In the genomic region with DNA sequence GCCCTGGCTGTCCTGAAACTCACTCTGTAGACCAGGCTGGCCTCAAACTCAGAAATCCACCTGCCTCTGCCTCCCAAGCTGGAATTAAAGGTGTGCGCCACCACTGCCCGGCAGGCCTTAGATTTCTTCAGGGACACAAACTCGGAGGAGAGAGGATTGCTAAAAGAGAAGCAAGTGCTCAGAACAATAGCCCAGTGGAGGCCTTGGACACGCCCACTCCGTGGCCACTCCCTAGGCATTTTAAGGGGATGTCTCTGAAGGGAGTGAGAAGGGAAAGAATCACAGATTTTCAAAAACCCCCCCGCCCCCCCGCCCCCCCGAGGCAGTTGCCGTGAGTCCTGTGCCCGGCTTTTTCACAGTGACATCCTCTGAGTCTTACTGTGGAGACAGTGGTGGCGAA, we compare ENCODE assay signal across 21 mouse cellular contexts. TPM values are rescaled to one million over a fixed set of nuclear protein-coding genes. Genes with fewer than 3 reads are reported as not detected.
DNase-seq lines count a peak whose midpoint lies in the region; ATAC-seq and TF ChIP-seq lines count a peak whose summit lies in the region.
"Had no signal": no experiment of that assay in that cellular context is flagged by ENCODE, and none has a peak within 500 bp of the region (broad histone marks: within the 10 kb centered on the region; RNA-seq: fewer than 3 reads in every experiment).

No protein-coding gene starts in this region.

- H3K4me1 ChIP-seq in heart, embryonic 13.5 days = peaks cover 10% of the 10 kb centered on the region
- no peaks in the 10 kb centered on the region for H3K4me1 ChIP-seq in kidney, postnatal 0 days (replicated peaks; ENCODE audit: insufficient read depth, low read length)
- H3K4me1 ChIP-seq in E14TG2a.4 (replicated peaks; ENCODE audit: low read depth, low read length) = peaks cover 23% of the 10 kb centered on the region
- peaks cover 15% of the 10 kb centered on the region for H3K4me1 ChIP-seq in embryonic facial prominence, embryonic 10.5 days

- no peaks in the 10 kb centered on the region for H3K36me3 ChIP-seq in heart, embryonic 13.5 days
- no peaks in the 10 kb centered on the region for H3K36me3 ChIP-seq in kidney, postnatal 0 days (ENCODE audit: insufficient read depth, low read length)
- H3K36me3 ChIP-seq in E14TG2a.4 (ENCODE audit: insufficient read depth, low read length) = no peaks in the 10 kb centered on the region
- H3K36me3 ChIP-seq in embryonic facial prominence, embryonic 10.5 days (replicated peaks) = no peaks in the 10 kb centered on the region
- H3K36me3 ChIP-seq: forebrain, embryonic 12.5 days; limb, embryonic 12.5 days had no signal

- no peak overlapping the region for H3K9ac ChIP-seq in heart, embryonic 13.5 days
- no peak overlapping the region for H3K9ac ChIP-seq in kidney, postnatal 0 days (ENCODE audit: low read depth, low read length)
- H3K9ac ChIP-seq: forebrain, embryonic 12.5 days; limb, embryonic 12.5 days; liver, embryonic 14.5 days had no signal

- no peak overlapping the region for H3K27ac ChIP-seq in heart, embryonic 13.5 days (replicated peaks)
- no peak overlapping the region for H3K27ac ChIP-seq in kidney, postnatal 0 days
- no peak overlapping the region for H3K27ac ChIP-seq in embryonic facial prominence, embryonic 10.5 days (replicated peaks)
- H3K27ac ChIP-seq: forebrain, embryonic 12.5 days; hindbrain, postnatal 0 days; limb, embryonic 12.5 days; liver, embryonic 14.5 days had no signal

- H3K4me2 ChIP-seq in heart, embryonic 13.5 days = peak overlapping the region; percentile 64
- 0 out of 2 replicates have a peak overlapping the region, but pooled peaks have one; percentile 48 for H3K4me2 ChIP-seq in kidney, postnatal 0 days (ENCODE audit: low read length)

- TF ChIP-seq CTCF in kidney, postnatal 0 days (IDR thresholded peaks at IDR 0.05; ENCODE audit: low read depth) = no peak
- no peak for TF ChIP-seq CTCF in E14TG2a.4 (conservative IDR thresholded peaks at IDR 0.05; ENCODE audit: low read length)

- 40% methylated on average over 11 of the region's 11 CpGs for WGBS in heart, embryonic 13.5 days
- WGBS in kidney, postnatal 0 days = 36% methylated on average over 11 of the region's 11 CpGs
- 34% methylated on average over 11 of the region's 11 CpGs for WGBS in embryonic facial prominence, embryonic 10.5 days

- DNase-seq in heart, postnatal 10 days = no peak
- no peak for DNase-seq in kidney, postnatal 0 days (ENCODE audit: low spot score)
- DNase-seq in kidney, postnatal 14 days = no peak
- no peak for DNase-seq in embryonic facial prominence, embryonic 10.5 days (ENCODE audit: low spot score)
- no peak for DNase-seq in frontal cortex, postnatal 10 days (ENCODE audit: low spot score in 2 of 2)
- no peak for DNase-seq in adrenal gland, postnatal 36 days
- DNase-seq: adrenal gland, adult 8-10 months; cerebellum, adult 9-11 months; gastrocnemius, postnatal 10 days; heart, adult 11 months; kidney, adult 2 months; midbrain, embryonic 14.5 days; thymus, postnatal 14 days had no signal

- H3K4me3 ChIP-seq in heart, embryonic 13.5 days = no peak overlapping the region
- H3K4me3 ChIP-seq in kidney, postnatal 0 days (replicated peaks; ENCODE audit: low read depth, low read length) = no peak overlapping the region
- H3K4me3 ChIP-seq in E14TG2a.4 (replicated peaks; ENCODE audit: low read length) = peak overlapping the region; percentile 68
- H3K4me3 ChIP-seq in embryonic facial prominence, embryonic 10.5 days = peak overlapping the region; percentile 38

- peaks cover 18% of the 10 kb centered on the region for H3K27me3 ChIP-seq in heart, embryonic 13.5 days (replicated peaks)
- H3K27me3 ChIP-seq in kidney, postnatal 0 days (ENCODE audit: insufficient read depth, low read length) = no peaks in the 10 kb centered on the region
- H3K27me3 ChIP-seq in E14TG2a.4 (ENCODE audit: insufficient read depth, low read length) = peaks cover 34% of the 10 kb centered on the region
- H3K27me3 ChIP-seq in embryonic facial prominence, embryonic 10.5 days (replicated peaks; ENCODE audit: low read depth, poor library complexity, severe bottlenecking) = peaks cover 24% of the 10 kb centered on the region
- H3K27me3 ChIP-seq: CH12.LX had no signal

- intact Hi-C loops in heart, postnatal 10 days (cut with DNase I) = no loop called here

- no peaks in the 10 kb centered on the region for H3K9me3 ChIP-seq in heart, embryonic 13.5 days
- no peaks in the 10 kb centered on the region for H3K9me3 ChIP-seq in kidney, postnatal 0 days (replicated peaks; ENCODE audit: low read length)
- peaks cover 3% of the 10 kb centered on the region; the same call in 1 of the 2 replicates for H3K9me3 ChIP-seq in E14TG2a.4 (ENCODE audit: low read length)
- no peaks in the 10 kb centered on the region for H3K9me3 ChIP-seq in embryonic facial prominence, embryonic 10.5 days
- H3K9me3 ChIP-seq: forebrain, embryonic 12.5 days had no signal

- ATAC-seq in heart, embryonic 13.5 days (ENCODE audit: extremely low read depth, insufficient number of reproducible peaks, low FRiP score, low TSS enrichment) = no peak
- ATAC-seq in kidney, postnatal 0 days (replicated peaks; ENCODE audit: low FRiP score, low read depth) = no peak
- ATAC-seq: lung, postnatal 0 days had no signal

RNA-seq across cellular contexts. Expression of gene Nufip1, which starts 53.5 kb away (rescaled TPM):
- polyA plus RNA-seq in heart, embryonic 13.5 days (2015; fragmentation: Nextera tagmentation; extraction: Ambion mirVana) = 9.7 and 10.5 TPM in 2 replicates
- 1 to 10 TPM; 5.1 to 5.3 TPM for total RNA-seq in heart, postnatal 10 days (2021)
- 13.2 and 13.8 TPM in 2 replicates for polyA plus RNA-seq in kidney, postnatal 0 days (2015; fragmentation: Nextera tagmentation; extraction: Ambion mirVana)
- 19.4 and 21.0 TPM in 2 replicates for polyA plus RNA-seq in embryonic facial prominence, embryonic 10.5 days (2016; fragmentation: Nextera tagmentation; extraction: Ambion mirVana)
- total RNA-seq in adrenal gland, postnatal 36 days (2021) = 1 to 10 TPM; 7.5 to 8.5 TPM

RNA-seq across cellular contexts. Expression of gene Gpalpp1, which starts 53.7 kb away (rescaled TPM):
- 8.8 and 9.5 TPM in 2 replicates for polyA plus RNA-seq in heart, embryonic 13.5 days (2015; fragmentation: Nextera tagmentation; extraction: Ambion mirVana)
- 10 to 100 TPM; 14.6 to 15.0 TPM for total RNA-seq in heart, postnatal 10 days (2021)
- polyA plus RNA-seq in kidney, postnatal 0 days (2015; fragmentation: Nextera tagmentation; extraction: Ambion mirVana) = 9.7 and 10.0 TPM in 2 replicates
- 15.6 and 16.1 TPM in 2 replicates for polyA plus RNA-seq in embryonic facial prominence, embryonic 10.5 days (2016; fragmentation: Nextera tagmentation; extraction: Ambion mirVana)
- total RNA-seq in adrenal gland, postnatal 36 days (2021) = 10 to 100 TPM; 19.8 to 22.8 TPM

Comparison
In these comparisons a context has a peak if more than half of its experiments do, and no peak if none do; other contexts are left out.
1. H3K4me3 ChIP-seq: peak in E14TG2a.4 (single experiment) and embryonic facial prominence, embryonic 10.5 days (single experiment); none in heart, embryonic 13.5 days (single experiment) and kidney, postnatal 0 days (single experiment).